Mouse (Mus musculus): ENCODE data around the gene Zyg11a. TPM values are rescaled to one million over a fixed set of nuclear protein-coding genes. Genes with fewer than 3 reads are reported as not detected.
A peak's percentile ranks its signal among the peaks of the same experiment; 100 is the strongest.
"Not testable (repeated sequence)": the region's sequence is repeated elsewhere in the genome, so short reads cannot be mapped to it uniquely, and the experiment has no call there.

The Zyg11a gene
- polyA plus RNA-seq, 1 experiment from 2014 or later, result 0.04 TPM

- not testable (repeated sequence) for H3K4me1 ChIP-seq (replicated peaks; ENCODE audit: control insufficient read depth, insufficient read depth)
These were observed 74.7 kb downstream of the Zyg11a start for GRCm38 (mm10) chr4:108143178-108143577.

GRCm38 (mm10) chr4:108136938-108137337 lies 80.9 kb downstream of the Zyg11a start:
- Histone ChIP-seq H3K27me3 (ENCODE audit: control insufficient read depth, insufficient read depth, low read length) (no peaks in the 10 kb centered on the region), H3K4me2 (replicated peaks; ENCODE audit: low read depth) (no peak overlapping the region), H3K4me1 (replicated peaks; ENCODE audit: control insufficient read depth, insufficient read depth) (no peaks in the 10 kb centered on the region), H3K4me3 (ENCODE audit: low read depth, low read length) (no peak overlapping the region), H3K9ac (ENCODE audit: low read length) (no peak overlapping the region), H3K9me3 (ENCODE audit: control insufficient read depth, low read length) (no peaks in the 10 kb centered on the region), H3K36me3 (ENCODE audit: control insufficient read depth, insufficient read depth, low read length) (no peaks in the 10 kb centered on the region), H3K27ac (replicated peaks) (no peak overlapping the region)
- ATAC-seq (ENCODE audit: low FRiP score, low TSS enrichment) (no peak), DNase-seq (ENCODE audit: low spot score) (no peak)
- TF ChIP-seq CTCF (IDR thresholded peaks at IDR 0.05; ENCODE audit: low read depth) (no peak), EP300 (optimal IDR thresholded peaks at IDR 0.05) (no peak)
- WGBS, result 87% methylated on average over 5 of the region's 5 CpGs

More at GRCm38 (mm10) chr4:108143178-108143577, 74.7 kb downstream of the Zyg11a start:
- not testable (repeated sequence) for H3K9me3 ChIP-seq (ENCODE audit: control insufficient read depth, low read length); H3K4me2 ChIP-seq (replicated peaks; ENCODE audit: low read depth); H3K36me3 ChIP-seq (ENCODE audit: control insufficient read depth, insufficient read depth, low read length); H3K9ac ChIP-seq (ENCODE audit: low read length); H3K4me3 ChIP-seq (ENCODE audit: low read depth, low read length); DNase-seq (ENCODE audit: low spot score); H3K27ac ChIP-seq (replicated peaks); ATAC-seq (ENCODE audit: low FRiP score, low TSS enrichment); H3K27me3 ChIP-seq (ENCODE audit: control insufficient read depth, insufficient read depth, low read length)
- peak; percentile 46 for TF ChIP-seq CTCF (IDR thresholded peaks at IDR 0.05; ENCODE audit: low read depth)
- WGBS, result 74% methylated on average over 2 of the region's 2 CpGs

Other genes with a start within 250 kb of the Zyg11a start
- 0.07 and 0.10 TPM in 2 replicates for gene Slc1a7, start 249.7 kb downstream of the Zyg11a start, polyA plus RNA-seq (2015; fragmentation: Nextera tagmentation; extraction: Ambion mirVana)
- gene Podn, start 121.6 kb downstream of the Zyg11a start, polyA plus RNA-seq (2015; fragmentation: Nextera tagmentation; extraction: Ambion mirVana), result 2.0 and 2.4 TPM in 2 replicates
- gene Scp2, start 73.0 kb downstream of the Zyg11a start, polyA plus RNA-seq (2015; fragmentation: Nextera tagmentation; extraction: Ambion mirVana), result 320 and 329 TPM in 2 replicates
- gene Echdc2, start 52.6 kb downstream of the Zyg11a start, polyA plus RNA-seq (2015; fragmentation: Nextera tagmentation; extraction: Ambion mirVana), result 22.1 and 23.4 TPM in 2 replicates
- gene Zyg11b, start 83.0 kb upstream of the Zyg11a start, polyA plus RNA-seq (2015; fragmentation: Nextera tagmentation; extraction: Ambion mirVana), result 4.3 and 4.7 TPM in 2 replicates
- 59.3 and 62.3 TPM in 2 replicates for gene Coa7, start 110.1 kb upstream of the Zyg11a start, polyA plus RNA-seq (2015; fragmentation: Nextera tagmentation; extraction: Ambion mirVana)
- gene Shisal2a, start 165.3 kb upstream of the Zyg11a start, polyA plus RNA-seq (2015; fragmentation: Nextera tagmentation; extraction: Ambion mirVana), result 4.5 and 4.9 TPM in 2 replicates
- gene Gpx7, start 188.9 kb upstream of the Zyg11a start, polyA plus RNA-seq (2015; fragmentation: Nextera tagmentation; extraction: Ambion mirVana), result 34.5 and 35.5 TPM in 2 replicates
- 29.4 and 33.8 TPM in 2 replicates for gene Tut4, start 241.4 kb upstream of the Zyg11a start, polyA plus RNA-seq (2015; fragmentation: Nextera tagmentation; extraction: Ambion mirVana)